Comparison of ENCODE assay signal across 15 mouse cellular contexts in genomic region chr5:129113741-129114476, GRCm38 (mm10). TPM values are rescaled to one million over a fixed set of nuclear protein-coding genes. Genes with fewer than 3 reads are reported as not detected.
DNase-seq lines count a peak whose midpoint lies in the region; ATAC-seq lines count a peak whose summit lies in the region.
"Had no signal": no experiment of that assay in that cellular context is flagged by ENCODE, and none has a peak within 500 bp of the region (broad histone marks: within the 10 kb centered on the region; RNA-seq: fewer than 3 reads in every experiment).

No protein-coding gene starts in this region.

- no peaks in the 10 kb centered on the region for H3K36me3 ChIP-seq in limb, embryonic 15.5 days
- H3K36me3 ChIP-seq: embryonic facial prominence, embryonic 13.5 days; heart, embryonic 10.5 days; hindbrain, embryonic 15.5 days; liver, embryonic 12.5 days had no signal

- H3K9me3 ChIP-seq in limb, embryonic 15.5 days, result no peaks in the 10 kb centered on the region
- H3K9me3 ChIP-seq: embryonic facial prominence, embryonic 13.5 days; heart, embryonic 10.5 days; hindbrain, embryonic 15.5 days; liver, embryonic 12.5 days had no signal

- peak overlapping the region; percentile 40; the same call in 1 of the 2 replicates for H3K27ac ChIP-seq in limb, embryonic 15.5 days
- H3K27ac ChIP-seq: embryonic facial prominence, embryonic 13.5 days; heart, embryonic 10.5 days; hindbrain, embryonic 15.5 days; liver, embryonic 12.5 days; macrophage had no signal

- H3K4me1 ChIP-seq in limb, embryonic 15.5 days, result no peaks in the 10 kb centered on the region; the same call in 1 of the 2 replicates
- H3K4me1 ChIP-seq: heart, embryonic 10.5 days; hindbrain, embryonic 15.5 days; liver, embryonic 12.5 days had no signal

- no peaks in the 10 kb centered on the region for H3K27me3 ChIP-seq in limb, embryonic 15.5 days
- H3K27me3 ChIP-seq: hindbrain, embryonic 15.5 days had no signal

- H3K4me2 ChIP-seq in limb, embryonic 15.5 days, result no peak overlapping the region
- H3K4me2 ChIP-seq: embryonic facial prominence, embryonic 13.5 days; hindbrain, embryonic 15.5 days; liver, embryonic 12.5 days had no signal

- DNase-seq in heart, adult 18-20 months, result peak; percentile 20 to 42
- no peak for DNase-seq in heart, postnatal 36 days
- DNase-seq in R1 (ENCODE audit: low read depth, low spot score), result peak; percentile 41
- peak; percentile 83 to 87 for DNase-seq in frontal cortex, adult 2 months (ENCODE audit: extremely low spot score in 1 of 2, low spot score in 1 of 2)
- DNase-seq in kidney, postnatal 10 days, result no peak
- DNase-seq: kidney, postnatal 14 days; thymus, adult 18-20 months had no signal

- no peak overlapping the region for H3K4me3 ChIP-seq in limb, embryonic 15.5 days
- H3K4me3 ChIP-seq: embryonic facial prominence, embryonic 13.5 days; heart, embryonic 10.5 days; hindbrain, embryonic 15.5 days; liver, embryonic 12.5 days had no signal

- 58% methylated on average over 13 of the region's 13 CpGs for WGBS in limb, embryonic 15.5 days

- H3K9ac ChIP-seq in limb, embryonic 15.5 days, result no peak overlapping the region
- H3K9ac ChIP-seq: embryonic facial prominence, embryonic 13.5 days; hindbrain, embryonic 15.5 days; liver, embryonic 12.5 days had no signal

- ATAC-seq in limb, embryonic 15.5 days (ENCODE audit: insufficient number of reproducible peaks, low FRiP score, low TSS enrichment, low read depth), result no peak
- no peak for ATAC-seq in megakaryocyte, adult 5-6 weeks (ENCODE audit: poor library complexity, severe bottlenecking)
- ATAC-seq in megakaryocyte-erythroid progenitor cell, adult 5-6 weeks (replicated peaks; ENCODE audit: low FRiP score, low TSS enrichment, poor library complexity, severe bottlenecking), result no peak
- ATAC-seq: liver, embryonic 12.5 days had no signal

- intact Hi-C loops in heart, postnatal 36 days (cut with DNase I), result no loop called here

RNA-seq across cellular contexts. Expression of gene Adgrd1, which starts 17.4 kb away (rescaled TPM):
- total RNA-seq in heart, adult 18-20 months (2021), result 1 to 10 TPM; 3.4 to 4.3 TPM
- 1 to 10 TPM; 4.7 to 5.9 TPM for total RNA-seq in heart, postnatal 36 days (2021)
- 1.9 and 2.2 TPM in 2 replicates for polyA plus RNA-seq in frontal cortex, adult 2 months (2012; rRNA removed)
- polyA plus RNA-seq in limb, embryonic 15.5 days (2015; fragmentation: Nextera tagmentation; extraction: Ambion mirVana), result 2.4 and 3.7 TPM in 2 replicates
- 0.07 TPM in 1 of 2 replicates, not detected in the other for total RNA-seq in megakaryocyte, adult 5-6 weeks (2015)
- not detected in 2 replicates for total RNA-seq in megakaryocyte, adult 5-6 weeks (2017)
- 0.94 and 1.1 TPM in 2 replicates for total RNA-seq in megakaryocyte-erythroid progenitor cell, adult 5-6 weeks (2014; fragmentation: Nextera tagmentation)
- 0.14 TPM in 1 of 2 replicates, not detected in the other for total RNA-seq in megakaryocyte-erythroid progenitor cell, adult 5-6 weeks (2017)
- polyA plus RNA-seq: macrophage had no signal

Comparison
In these comparisons a context has a peak if more than half of its experiments do, and no peak if none do; other contexts are left out.
1. DNase-seq: peak in heart, adult 18-20 months (2 of 2), R1 (single experiment) and frontal cortex, adult 2 months (2 of 2); none in heart, postnatal 36 days (0 of 2) and kidney, postnatal 10 days (single experiment).